Mouse (Mus musculus): ENCODE data around the gene Cabp2. TPM values are rescaled to one million over a fixed set of nuclear protein-coding genes. Genes with fewer than 3 reads are reported as not detected.
"Not testable (repeated sequence)": the region's sequence is repeated elsewhere in the genome, so short reads cannot be mapped to it uniquely, and the experiment has no call there.

Cabp2 gene
- polyA plus RNA-seq, 1 experiment from 2014 or later, result 0.43 TPM

- DNase-seq (no peak), ATAC-seq (no peak)
- peaks cover 16% of the 10 kb centered on the region for H3K36me3 ChIP-seq (replicated peaks; ENCODE audit: insufficient read depth, low read length)
- no peak overlapping the region for H3K4me3 ChIP-seq (ENCODE audit: low read depth, low read length)
- peak overlapping the region; percentile 64 for H3K4me2 ChIP-seq (ENCODE audit: low read depth, low read length)
- H3K4me1 ChIP-seq (ENCODE audit: insufficient read depth), result peaks cover 52% of the 10 kb centered on the region
- TF ChIP-seq EP300 (IDR thresholded peaks at IDR 0.05; ENCODE audit: low read depth) (no peak), CTCF (IDR thresholded peaks at IDR 0.05; ENCODE audit: low read depth) (no peak)
- H3K9ac ChIP-seq (replicated peaks), result no peak overlapping the region
- no peaks in the 10 kb centered on the region for H3K27me3 ChIP-seq (ENCODE audit: insufficient read depth, low read length)
- H3K27ac ChIP-seq (ENCODE audit: low read depth), result 0 out of 2 replicates have a peak overlapping the region, but pooled peaks have one; percentile 78
- H3K9me3 ChIP-seq (ENCODE audit: low read length), result no peaks in the 10 kb centered on the region
- 81% methylated on average over 4 of the region's 4 CpGs for WGBS (ENCODE audit: insufficient replicate concordance)
These were observed 43.1 kb downstream of the Cabp2 start for GRCm38 (mm10) chr19:4124432-4124831.

- DNase-seq; H3K27me3 ChIP-seq (ENCODE audit: insufficient read depth, low read length); H3K9me3 ChIP-seq (ENCODE audit: low read length): not testable (repeated sequence)
- H3K4me2 ChIP-seq (ENCODE audit: low read depth, low read length), result peak overlapping the region; percentile 64
- peak; percentile 9 for ATAC-seq
- H3K9ac ChIP-seq (replicated peaks), result peak overlapping the region; percentile 59
- peak overlapping the region; percentile 78; the same call in 1 of the 2 replicates for H3K27ac ChIP-seq (ENCODE audit: low read depth)
- peaks cover 49% of the 10 kb centered on the region for H3K4me1 ChIP-seq (ENCODE audit: insufficient read depth)
- peaks cover 22% of the 10 kb centered on the region for H3K36me3 ChIP-seq (replicated peaks; ENCODE audit: insufficient read depth, low read length)
- H3K4me3 ChIP-seq (ENCODE audit: low read depth, low read length), result peak overlapping the region; percentile 67
- 28% methylated on average over 4 of the region's 4 CpGs for WGBS (ENCODE audit: insufficient replicate concordance)
These were observed 43.9 kb downstream of the Cabp2 start for GRCm38 (mm10) chr19:4125268-4125667.

GRCm38 (mm10) chr19:4125741-4126696 is 44.6 kb downstream of the Cabp2 start, which contains the start of gene Aip:
Gene Aip, minus strand, starts transcription at chr19:4125858.
- ATAC-seq, result peak; percentile 93
- peak within 1 kb of the TSS; percentile 67 for H3K4me3 ChIP-seq (ENCODE audit: low read depth, low read length)
- peak within 1 kb of the TSS; percentile 78 for H3K27ac ChIP-seq (ENCODE audit: low read depth)
- WGBS (ENCODE audit: insufficient replicate concordance), result 2% methylated on average over 59 of the region's 64 CpGs
- no peaks in the 10 kb centered on the region for H3K27me3 ChIP-seq (ENCODE audit: insufficient read depth, low read length)
- peaks cover 27% of the 10 kb centered on the region for H3K36me3 ChIP-seq (replicated peaks; ENCODE audit: insufficient read depth, low read length)
- DNase-seq, result peak; percentile 99
- H3K9ac ChIP-seq (replicated peaks), result peak within 1 kb of the TSS; percentile 82
- H3K4me1 ChIP-seq (ENCODE audit: insufficient read depth), result peaks cover 42% of the 10 kb centered on the region
- peak within 1 kb of the TSS; percentile 70 for H3K4me2 ChIP-seq (ENCODE audit: low read depth, low read length)
- no peaks in the 10 kb centered on the region for H3K9me3 ChIP-seq (ENCODE audit: low read length)
- TF ChIP-seq EP300 (IDR thresholded peaks at IDR 0.05; ENCODE audit: low read depth) (no peak), CTCF (IDR thresholded peaks at IDR 0.05; ENCODE audit: low read depth) (peak; percentile 87)

- Histone ChIP-seq H3K36me3 (replicated peaks; ENCODE audit: insufficient read depth, low read length) (peaks cover 34% of the 10 kb centered on the region), H3K27ac (ENCODE audit: low read depth) (peak overlapping the region; percentile 34; the same call in 1 of the 2 replicates), H3K4me1 (ENCODE audit: insufficient read depth) (peaks cover 45% of the 10 kb centered on the region), H3K9ac (replicated peaks) (peak overlapping the region; percentile 82), H3K4me3 (ENCODE audit: low read depth, low read length) (peak overlapping the region; percentile 67), H3K27me3 (ENCODE audit: insufficient read depth, low read length) (no peaks in the 10 kb centered on the region), H3K9me3 (ENCODE audit: low read length) (no peaks in the 10 kb centered on the region), H3K4me2 (ENCODE audit: low read depth, low read length) (peak overlapping the region; percentile 70)
- DNase-seq, result no peak
- TF ChIP-seq EP300 (IDR thresholded peaks at IDR 0.05; ENCODE audit: low read depth) (no peak), CTCF (IDR thresholded peaks at IDR 0.05; ENCODE audit: low read depth) (no peak)
- no peak for ATAC-seq
- 59% methylated on average over 7 of the region's 7 CpGs for WGBS (ENCODE audit: insufficient replicate concordance)
These were observed 45.5 kb downstream of the Cabp2 start for GRCm38 (mm10) chr19:4126759-4127495.

- Histone ChIP-seq H3K27ac (ENCODE audit: low read depth) (0 out of 2 replicates have a peak overlapping the region, but pooled peaks have one; percentile 42), H3K4me2 (ENCODE audit: low read depth, low read length) (peak overlapping the region; percentile 73; the same call in 1 of the 2 replicates), H3K9me3 (ENCODE audit: low read length) (no peaks in the 10 kb centered on the region), H3K36me3 (replicated peaks; ENCODE audit: insufficient read depth, low read length) (peaks cover 46% of the 10 kb centered on the region), H3K4me1 (ENCODE audit: insufficient read depth) (peaks cover 32% of the 10 kb centered on the region), H3K27me3 (ENCODE audit: insufficient read depth, low read length) (no peaks in the 10 kb centered on the region), H3K4me3 (ENCODE audit: low read depth, low read length) (no peak overlapping the region), H3K9ac (replicated peaks) (no peak overlapping the region)
- ATAC-seq (no peak), DNase-seq (no peak)
- no peak for TF ChIP-seq CTCF (IDR thresholded peaks at IDR 0.05; ENCODE audit: low read depth)
- no peak for TF ChIP-seq EP300 (IDR thresholded peaks at IDR 0.05; ENCODE audit: low read depth)
- 93% methylated on average over 7 of the region's 7 CpGs for WGBS (ENCODE audit: insufficient replicate concordance)
These were observed 48.1 kb downstream of the Cabp2 start for GRCm38 (mm10) chr19:4129462-4129861.

DNA sequence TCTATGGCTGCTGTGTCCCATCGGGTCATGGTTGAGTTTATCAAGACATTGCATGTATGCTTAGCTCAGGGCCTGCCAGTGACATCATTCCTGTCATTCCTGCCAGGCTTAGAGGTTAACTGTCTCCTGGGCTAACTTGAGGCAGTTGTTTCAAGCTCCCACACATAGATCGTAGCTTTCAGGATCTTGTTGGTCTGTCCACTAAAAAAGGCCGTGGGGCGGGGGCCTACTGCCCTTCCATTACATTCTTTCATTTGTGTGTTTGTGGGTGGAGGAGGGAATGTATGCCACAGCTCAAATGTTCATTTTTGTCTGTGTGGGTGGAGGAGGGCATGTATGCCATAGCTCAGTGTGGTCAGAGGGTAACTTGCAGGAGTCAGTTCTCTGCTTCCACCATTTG is 48.7 kb downstream of the Cabp2 start:
- Histone ChIP-seq H3K9ac (replicated peaks) (peak overlapping the region; percentile 55), H3K27ac (ENCODE audit: low read depth) (peak overlapping the region; percentile 42; the same call in 1 of the 2 replicates), H3K4me2 (ENCODE audit: low read depth, low read length) (peak overlapping the region; percentile 73), H3K36me3 (replicated peaks; ENCODE audit: insufficient read depth, low read length) (peaks cover 46% of the 10 kb centered on the region), H3K4me1 (ENCODE audit: insufficient read depth) (peaks cover 26% of the 10 kb centered on the region), H3K27me3 (ENCODE audit: insufficient read depth, low read length) (no peaks in the 10 kb centered on the region), H3K9me3 (ENCODE audit: low read length) (no peaks in the 10 kb centered on the region), H3K4me3 (ENCODE audit: low read depth, low read length) (peak overlapping the region; percentile 53)
- TF ChIP-seq EP300 (IDR thresholded peaks at IDR 0.05; ENCODE audit: low read depth) (no peak), CTCF (IDR thresholded peaks at IDR 0.05; ENCODE audit: low read depth) (no peak)
- no peak for ATAC-seq
- 81% methylated on average over 4 of the region's 4 CpGs for WGBS (ENCODE audit: insufficient replicate concordance)
- no peak for DNase-seq
